Mouse (Mus musculus) adrenal gland, postnatal 4 days (tissue): ENCODE data around the gene Th. TPM values are rescaled to one million over a fixed set of nuclear protein-coding genes. Genes with fewer than 3 reads are reported as not detected.
A peak's percentile ranks its signal among the peaks of the same experiment; 100 is the strongest.

Experiments used
- DNase-seq, 2 experiments: peaks; one replicate each; pipeline ENCODE4 v3.0.0; 2021 to 2022; ENCODE audit warnings: low spot score in 2 of 2, mixed read lengths in 2 of 2
- long read RNA-seq, 2 experiments: library from polyadenylated mRNA; stranded (forward); transcript quantifications; one replicate each; pipeline ENCODE4 v2.0.0; 2021
- total RNA-seq, 2 experiments: library from RNA; stranded (reverse); gene quantifications; 2 replicates each; pipeline ENCODE4 v1.2.3; 2021

The Th gene
- total RNA-seq = 100 to 1,000 TPM; 528 to 536 TPM
- long read RNA-seq, experiment 1, transcript Th-201 (13 exons, 1,829 nt) = major isoform, 1,223 of 1,342 reads
- long read RNA-seq, experiment 1, partial matches to known transcripts = 54 of 1,342 reads
- long read RNA-seq, experiment 1, other reads (novel, unspliced or antisense) = 65 of 1,342 reads
- long read RNA-seq, experiment 2, transcript Th-201 (13 exons, 1,829 nt) = major isoform, 1,687 of 1,896 reads
- long read RNA-seq, experiment 2, partial matches to known transcripts = 79 of 1,896 reads
- long read RNA-seq, experiment 2, other reads (novel, unspliced or antisense) = 130 of 1,896 reads

- DNase-seq = no peak
These were observed at the start of gene Th for GRCm38 (mm10) chr7:142931028-142931427. Th (minus strand) TSS chr7:142931128.

GRCm38 (mm10) chr7:142968809-142969511 lies 38.0 kb upstream of the Th start, which contains the start of gene Ascl2:
Ascl2 (minus strand) TSS chr7:142969264.
- peak in 1 of 2 experiments; percentile 5 for DNase-seq

GRCm38 (mm10) chr7:142967884-142968808 lies 37.2 kb upstream of the Th start:
- DNase-seq = peak in 1 of 2 experiments; percentile 6

- peak; percentile 28 to 39 for DNase-seq
These were observed 36.5 kb upstream of the Th start for GRCm38 (mm10) chr7:142967414-142967883.

GRCm38 (mm10) chr7:142959752-142960151 lies 28.8 kb upstream of the Th start:
- DNase-seq = no peak

GRCm38 (mm10) chr7:142958817-142959216 lies 27.9 kb upstream of the Th start:
- DNase-seq = no peak

- no peak for DNase-seq
These were observed 25.1 kb upstream of the Th start for GRCm38 (mm10) chr7:142956018-142956417.

GRCm38 (mm10) chr7:142949568-142949967 lies 18.6 kb upstream of the Th start:
- DNase-seq = no peak

- no peak for DNase-seq
These were observed 6.7 kb upstream of the Th start for GRCm38 (mm10) chr7:142937631-142938030.

- no peak for DNase-seq
These were observed 4.8 kb upstream of the Th start for GRCm38 (mm10) chr7:142935708-142936107.

GRCm38 (mm10) chr7:142932469-142932868 lies 1.5 kb upstream of the Th start:
- no peak for DNase-seq

GRCm38 (mm10) chr7:142929516-142929915 lies 1.4 kb downstream of the Th start:
- no peak for DNase-seq

- no peak for DNase-seq
These were observed 3.6 kb downstream of the Th start for GRCm38 (mm10) chr7:142927293-142927692.

- DNase-seq = peak; percentile 70 to 78
These were observed 12.0 kb downstream of the Th start for GRCm38 (mm10) chr7:142918641-142919628.

GRCm38 (mm10) chr7:142917659-142918058 lies 13.3 kb downstream of the Th start:
- no peak for DNase-seq

- DNase-seq = no peak
These were observed 14.8 kb downstream of the Th start for GRCm38 (mm10) chr7:142916178-142916577.

GRCm38 (mm10) chr7:142911682-142912081 lies 19.2 kb downstream of the Th start:
- DNase-seq = no peak

GRCm38 (mm10) chr7:142910104-142910503 lies 20.8 kb downstream of the Th start:
- DNase-seq = no peak

GRCm38 (mm10) chr7:142909622-142910021 lies 21.3 kb downstream of the Th start:
- no peak for DNase-seq

- no peak for DNase-seq
These were observed 25.3 kb downstream of the Th start for GRCm38 (mm10) chr7:142905606-142906005.
